9 mouse cellular contexts compared by ENCODE assay signal in the genomic region with DNA sequence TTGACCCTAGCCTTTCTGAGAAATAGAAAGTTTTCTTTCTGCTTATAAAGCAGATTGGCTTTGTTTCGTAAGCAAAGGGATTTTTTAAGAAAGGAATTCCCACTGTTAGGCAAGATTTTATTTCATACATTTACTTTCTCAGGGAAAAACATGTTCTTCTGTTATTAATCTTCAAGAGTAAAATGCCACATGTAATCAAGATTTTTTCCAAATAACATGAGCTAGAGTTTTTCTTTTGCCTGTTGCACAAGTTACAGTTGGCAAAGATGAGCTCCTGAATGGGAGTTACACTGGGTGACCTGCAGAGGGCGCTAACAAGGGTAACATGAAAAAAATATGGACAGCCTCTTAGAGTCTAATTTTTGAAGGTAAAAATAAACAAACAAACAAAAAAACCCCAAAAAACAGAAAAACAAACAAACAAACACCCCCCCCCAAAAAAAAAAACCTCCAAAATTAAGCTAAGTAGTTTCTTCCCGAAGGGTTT.
A peak's percentile ranks its signal among the peaks of the same experiment; 100 is the strongest.
DNase-seq lines count a peak whose midpoint lies in the region; ATAC-seq lines count a peak whose summit lies in the region.
"Had no signal": no experiment of that assay in that cellular context is flagged by ENCODE, and none has a peak within 500 bp of the region (broad histone marks: within the 10 kb centered on the region; RNA-seq: fewer than 3 reads in every experiment).

No protein-coding gene starts in this region.

- ATAC-seq in embryonic facial prominence, embryonic 11.5 days (replicated peaks; ENCODE audit: insufficient number of reproducible peaks, low FRiP score, low TSS enrichment, low read depth): no peak

- H3K27ac ChIP-seq in heart, embryonic 10.5 days: no peak overlapping the region
- no peak overlapping the region for H3K27ac ChIP-seq in embryonic facial prominence, embryonic 11.5 days (replicated peaks; ENCODE audit: low read depth, low read length)
- H3K27ac ChIP-seq: neural tube, embryonic 12.5 days had no signal

- no peak overlapping the region for H3K4me2 ChIP-seq in embryonic facial prominence, embryonic 11.5 days (ENCODE audit: low read depth, low read length)
- H3K4me2 ChIP-seq: neural tube, embryonic 12.5 days had no signal

- H3K4me3 ChIP-seq in heart, embryonic 10.5 days: no peak overlapping the region
- H3K4me3 ChIP-seq in embryonic facial prominence, embryonic 11.5 days (ENCODE audit: low read depth, low read length): no peak overlapping the region
- H3K4me3 ChIP-seq: neural tube, embryonic 12.5 days had no signal

- no peaks in the 10 kb centered on the region for H3K36me3 ChIP-seq in heart, embryonic 10.5 days
- no peaks in the 10 kb centered on the region for H3K36me3 ChIP-seq in embryonic facial prominence, embryonic 11.5 days (replicated peaks; ENCODE audit: control insufficient read depth, insufficient read depth, low read depth, low read length)
- H3K36me3 ChIP-seq in splenic B cell, adult 2 months (ENCODE audit: control insufficient read depth, insufficient read depth, low read length, poor library complexity, severe bottlenecking): no peaks in the 10 kb centered on the region
- H3K36me3 ChIP-seq: neural tube, embryonic 12.5 days had no signal

- WGBS in heart, embryonic 10.5 days: 77% methylated on average over 3 of the region's 3 CpGs
- 73% methylated on average over 3 of the region's 3 CpGs for WGBS in embryonic facial prominence, embryonic 11.5 days

- peaks cover 21% of the 10 kb centered on the region for H3K4me1 ChIP-seq in heart, embryonic 10.5 days
- H3K4me1 ChIP-seq in embryonic facial prominence, embryonic 11.5 days (ENCODE audit: control insufficient read depth, insufficient read depth, low read length): peaks cover 10% of the 10 kb centered on the region
- H3K4me1 ChIP-seq: neural tube, embryonic 12.5 days had no signal

- DNase-seq in heart, adult 11 months: peak; percentile 66
- DNase-seq in heart, embryonic 10.5 days (ENCODE audit: low spot score): no peak
- DNase-seq in thymus, postnatal 4 days: peak; percentile 58
- no peak for DNase-seq in thymus, postnatal 0 days (ENCODE audit: low spot score)
- DNase-seq in embryonic facial prominence, embryonic 11.5 days (ENCODE audit: low spot score): peak; percentile 53
- peak; percentile 9 for DNase-seq in splenic B cell, adult 2 months (ENCODE audit: low read depth, low spot score)
- no peak for DNase-seq in kidney, postnatal 14 days
- DNase-seq in spleen, postnatal 36 days (ENCODE audit: low spot score in 2 of 2): no peak

- no peak overlapping the region for H3K9ac ChIP-seq in embryonic facial prominence, embryonic 11.5 days (replicated peaks; ENCODE audit: low read length)
- H3K9ac ChIP-seq: neural tube, embryonic 12.5 days had no signal

- H3K27me3 ChIP-seq in heart, embryonic 10.5 days (ENCODE audit: insufficient read depth, poor library complexity, severe bottlenecking): no peaks in the 10 kb centered on the region; the same call in 1 of the 2 replicates
- H3K27me3 ChIP-seq in embryonic facial prominence, embryonic 11.5 days (ENCODE audit: control insufficient read depth, insufficient read depth, low read length): no peaks in the 10 kb centered on the region
- H3K27me3 ChIP-seq in splenic B cell, adult 2 months (ENCODE audit: control insufficient read depth, insufficient read depth, low read length, poor library complexity, severe bottlenecking): no peaks in the 10 kb centered on the region
- H3K27me3 ChIP-seq: neural tube, embryonic 12.5 days had no signal

- no peaks in the 10 kb centered on the region for H3K9me3 ChIP-seq in heart, embryonic 10.5 days
- H3K9me3 ChIP-seq in embryonic facial prominence, embryonic 11.5 days (replicated peaks; ENCODE audit: control insufficient read depth, low read length): no peaks in the 10 kb centered on the region
- H3K9me3 ChIP-seq: neural tube, embryonic 12.5 days had no signal

Comparison
In these comparisons a context has a peak if more than half of its experiments do, and no peak if none do; other contexts are left out.
1. DNase-seq: peak in heart, adult 11 months (single experiment), thymus, postnatal 4 days (single experiment), embryonic facial prominence, embryonic 11.5 days (single experiment) and splenic B cell, adult 2 months (single experiment); none in heart, embryonic 10.5 days (single experiment), thymus, postnatal 0 days (single experiment), kidney, postnatal 14 days (single experiment) and spleen, postnatal 36 days (0 of 2).